Mouse (Mus musculus): ENCODE measurements around the gene Xpa.
A peak's percentile ranks its signal among the peaks of the same experiment; 100 is the strongest.

Xpa gene

GRCm38 (mm10) chr4:46146881-46147280, 49.2 kb downstream of the Xpa start:
- no peak for DNase-seq (ENCODE audit: extremely low spot score, low spot score)

DNA sequence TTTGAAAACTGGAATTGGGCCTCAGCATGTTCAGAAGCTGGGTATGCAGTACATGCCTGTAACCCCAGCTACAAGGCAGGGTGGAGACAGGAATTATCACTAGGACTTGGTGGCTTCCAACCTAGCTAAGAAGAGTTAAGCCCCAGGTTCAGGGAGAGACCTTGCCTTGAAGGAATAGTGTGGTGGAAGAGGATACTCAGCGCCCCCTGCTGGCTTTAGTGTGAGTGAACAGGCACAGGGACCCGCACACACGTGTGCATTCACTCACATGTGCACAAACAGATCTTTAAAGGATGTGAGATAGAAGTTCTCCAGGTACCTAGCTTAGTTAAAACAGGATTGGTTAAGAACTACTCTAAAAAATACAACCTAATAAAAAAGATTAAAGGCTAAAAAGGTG, 51.8 kb downstream of the Xpa start:
- no peak for DNase-seq (ENCODE audit: extremely low spot score, low spot score)

DNA sequence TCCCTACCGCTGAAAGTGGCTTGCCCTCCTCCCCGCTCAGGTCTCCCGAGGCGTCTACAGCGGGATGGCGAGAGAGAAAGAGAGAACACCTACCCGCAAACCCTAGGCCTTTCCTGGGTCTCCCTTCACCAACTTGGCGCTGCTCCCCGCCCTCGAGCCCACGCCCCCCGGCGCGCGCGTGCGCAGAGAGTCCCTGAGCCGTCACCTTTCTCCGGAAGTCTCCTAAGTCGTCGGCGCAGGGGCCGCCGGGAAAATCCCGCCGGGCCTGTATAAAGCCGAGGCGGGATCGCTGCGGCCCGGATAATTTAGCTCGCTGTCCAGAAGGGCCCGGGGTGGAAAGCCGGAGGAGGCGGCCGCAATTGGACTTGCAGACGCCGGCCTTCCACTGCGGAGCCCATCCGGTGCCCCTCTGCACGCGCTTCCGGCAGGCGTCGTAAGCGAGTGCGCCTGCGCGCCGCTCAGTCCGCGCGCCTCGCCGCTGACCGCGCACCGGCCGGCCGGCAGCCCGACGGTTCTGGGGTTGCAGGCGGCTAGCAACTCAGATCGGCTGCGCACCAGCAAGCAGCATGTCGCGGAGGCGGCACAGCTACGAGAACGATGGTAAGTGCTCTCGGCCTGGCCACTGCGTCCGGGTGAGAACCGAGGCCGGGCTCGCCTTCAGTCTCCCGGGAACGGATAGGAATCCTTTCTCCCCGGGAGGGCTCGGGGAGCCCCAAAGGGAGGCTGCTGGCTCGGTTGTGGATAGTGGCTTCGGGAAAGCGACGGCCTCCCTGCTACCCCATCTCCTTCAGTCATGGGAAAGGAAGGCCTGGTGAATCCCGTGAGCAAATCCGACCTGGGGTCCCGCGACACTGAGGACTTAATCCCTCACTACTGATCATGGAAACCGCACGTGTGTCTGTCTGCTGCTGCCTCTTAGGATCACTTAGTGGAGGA, 57.6 kb downstream of the Xpa start, which contains the start of the genes Ncbp1 and Tstd2:
TSS of gene Ncbp1 (plus strand) at position 327 of the 936 bp plus-strand sequence.
TSS of gene Tstd2 (minus strand) at position 408 of the 936 bp plus-strand sequence.
- DNase-seq (ENCODE audit: extremely low spot score, low spot score): peak; percentile 95

- DNase-seq (ENCODE audit: extremely low spot score, low spot score): no peak
Measured at GRCm38 (mm10) chr4:46137629-46138286, 58.4 kb downstream of the Xpa start.

DNA sequence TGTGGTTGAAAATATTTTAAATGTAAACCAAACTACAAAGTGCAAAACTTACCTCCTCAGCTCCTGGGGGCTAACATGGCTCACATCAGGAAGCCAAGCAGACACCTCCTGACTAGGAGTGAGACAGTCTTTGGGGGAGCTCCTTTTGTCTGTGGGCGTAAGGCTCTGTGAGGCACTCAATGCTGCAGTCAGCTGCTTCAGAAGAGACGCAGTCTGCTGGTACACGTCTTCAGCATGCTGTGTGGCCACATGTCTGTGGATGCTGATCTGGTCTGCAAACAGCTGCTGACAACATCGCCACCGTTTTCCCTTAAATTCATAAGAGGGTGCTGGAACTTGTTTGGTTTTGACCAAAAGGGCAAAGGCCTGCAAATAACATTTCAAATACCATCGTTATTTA, 64.3 kb downstream of the Xpa start:
- no peak for DNase-seq (ENCODE audit: extremely low spot score, low spot score)

- DNase-seq (ENCODE audit: extremely low spot score, low spot score): peak; percentile 60
Measured at GRCm38 (mm10) chr4:46130221-46130620, 65.9 kb downstream of the Xpa start.

DNA sequence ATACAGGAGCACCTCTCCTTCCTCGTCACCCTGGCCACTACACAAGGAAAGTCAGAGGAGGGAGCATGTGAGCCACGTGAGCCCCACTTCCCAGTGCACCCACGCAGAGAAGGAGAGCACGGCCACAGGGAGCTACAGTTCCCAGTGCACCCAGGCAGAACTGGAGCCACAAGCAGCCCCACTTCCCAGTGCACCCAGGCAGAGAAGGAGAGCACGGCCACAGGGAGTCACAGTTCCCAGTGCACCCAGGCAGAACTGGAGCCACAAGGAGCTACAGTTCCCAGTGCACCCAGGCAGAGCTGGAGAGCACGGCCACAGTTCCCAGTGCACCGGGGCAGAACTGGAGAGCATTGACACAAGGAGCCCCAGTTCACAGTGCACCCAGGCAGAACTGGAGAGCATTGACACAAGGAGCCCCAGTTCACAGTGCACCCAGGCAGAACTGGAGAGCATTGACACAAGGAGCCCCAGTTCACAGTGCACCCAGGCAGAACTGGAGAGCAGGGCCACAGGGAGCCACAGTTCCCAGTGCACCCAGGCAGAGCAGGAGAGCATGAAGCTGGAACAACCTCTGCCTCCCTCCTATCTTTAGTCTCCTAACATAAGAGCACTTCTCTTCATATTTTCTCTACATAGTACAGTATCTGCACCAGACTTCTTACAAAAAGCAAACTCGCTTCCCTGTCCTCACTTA, 66.7 kb downstream of the Xpa start:
- no peak for DNase-seq (ENCODE audit: extremely low spot score, low spot score)

DNA sequence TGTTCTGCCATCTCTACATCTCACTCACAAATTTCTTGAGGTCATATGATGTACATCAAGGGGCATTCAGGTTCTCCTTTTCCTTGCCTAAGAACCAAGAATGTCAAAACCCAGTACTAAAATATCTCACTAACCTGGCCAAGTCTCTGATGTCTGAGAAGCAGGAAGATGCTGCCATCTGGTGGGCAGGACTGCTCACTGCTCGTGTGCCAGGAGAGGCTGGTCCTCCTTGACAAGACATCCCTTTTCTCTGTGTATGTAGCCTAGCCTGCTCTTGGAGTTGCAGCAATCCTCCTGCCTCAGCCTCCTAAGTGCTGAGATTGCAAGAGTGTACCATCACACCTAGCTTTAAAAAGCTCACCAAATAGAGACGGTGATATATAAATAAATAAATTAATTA, 69.6 kb downstream of the Xpa start:
- DNase-seq (ENCODE audit: extremely low spot score, low spot score): peak; percentile 63

GRCm38 (mm10) chr4:46123358-46123757, 72.8 kb downstream of the Xpa start:
- no peak for DNase-seq (ENCODE audit: extremely low spot score, low spot score)

DNA sequence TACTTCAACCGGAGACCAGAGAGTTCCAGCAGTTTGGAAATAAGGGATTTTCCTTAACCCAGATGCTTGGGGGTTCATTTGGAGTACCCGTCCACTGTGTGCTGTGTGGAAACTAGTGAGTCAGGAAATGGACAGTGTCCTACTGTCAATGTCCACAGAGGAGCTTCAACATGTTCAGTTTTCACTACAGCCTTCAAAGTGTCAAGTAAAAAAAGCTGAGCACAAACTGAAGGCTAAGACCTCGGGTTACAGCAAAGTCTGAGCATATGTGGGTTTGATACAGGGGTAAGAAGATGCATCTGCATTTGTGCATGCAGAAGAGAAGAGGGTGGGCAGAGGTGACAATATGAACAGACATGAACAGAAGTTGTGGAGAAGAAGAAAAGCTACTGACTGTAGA, 75.3 kb downstream of the Xpa start:
- DNase-seq (ENCODE audit: extremely low spot score, low spot score): no peak

DNA sequence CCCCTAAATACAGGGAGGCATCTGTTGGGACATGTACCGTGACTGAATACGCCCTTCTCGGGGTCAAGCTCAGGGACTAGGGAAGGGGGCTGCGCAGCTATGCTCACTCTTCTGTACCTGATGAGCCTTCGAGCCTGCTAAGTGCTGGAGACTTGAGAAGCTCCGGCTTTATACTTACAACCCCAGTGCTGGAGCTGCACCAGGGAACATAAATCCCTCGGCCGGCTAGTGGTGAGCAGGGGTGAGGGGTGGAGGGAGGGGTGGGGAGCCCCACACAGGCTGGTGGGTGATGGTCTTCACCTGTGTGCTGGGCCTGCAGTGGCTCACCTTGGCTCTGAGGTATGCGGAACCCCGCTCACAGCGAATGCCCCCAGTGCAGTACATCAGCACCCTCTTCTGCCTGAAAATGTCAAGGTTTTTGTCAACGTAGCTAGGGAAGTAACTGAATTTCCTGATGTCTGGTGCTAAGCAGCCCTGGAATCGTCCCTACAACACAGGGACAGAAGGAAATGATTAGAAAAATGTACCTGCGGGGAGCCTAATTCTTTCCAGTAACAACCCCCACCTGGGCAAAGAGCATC, 76.5 kb downstream of the Xpa start:
- no peak for DNase-seq (ENCODE audit: extremely low spot score, low spot score)

DNA sequence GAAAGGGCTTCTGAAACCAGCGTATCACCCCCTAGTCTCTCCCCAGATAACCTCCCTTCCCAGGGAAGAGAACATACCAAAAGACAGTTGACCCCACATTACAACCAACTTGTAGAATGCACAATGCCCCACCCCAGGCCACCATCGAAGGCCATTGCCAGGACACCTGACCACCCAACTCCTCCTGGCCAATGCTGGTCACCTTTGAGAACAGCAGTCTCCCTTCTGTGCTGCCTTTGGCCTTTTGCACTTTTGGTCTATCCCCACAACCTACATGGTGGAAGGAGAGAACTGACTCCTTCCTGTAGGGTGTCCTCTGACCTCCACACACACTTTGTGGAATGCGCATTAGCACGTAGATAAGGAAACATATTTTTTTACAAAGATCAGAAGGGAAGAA, 78.6 kb downstream of the Xpa start:
- DNase-seq (ENCODE audit: extremely low spot score, low spot score): no peak

GRCm38 (mm10) chr4:46116544-46117175, 79.5 kb downstream of the Xpa start:
- DNase-seq (ENCODE audit: extremely low spot score, low spot score): no peak

- DNase-seq (ENCODE audit: extremely low spot score, low spot score): no peak
Measured at GRCm38 (mm10) chr4:46115308-46115707, 80.8 kb downstream of the Xpa start.

DNA sequence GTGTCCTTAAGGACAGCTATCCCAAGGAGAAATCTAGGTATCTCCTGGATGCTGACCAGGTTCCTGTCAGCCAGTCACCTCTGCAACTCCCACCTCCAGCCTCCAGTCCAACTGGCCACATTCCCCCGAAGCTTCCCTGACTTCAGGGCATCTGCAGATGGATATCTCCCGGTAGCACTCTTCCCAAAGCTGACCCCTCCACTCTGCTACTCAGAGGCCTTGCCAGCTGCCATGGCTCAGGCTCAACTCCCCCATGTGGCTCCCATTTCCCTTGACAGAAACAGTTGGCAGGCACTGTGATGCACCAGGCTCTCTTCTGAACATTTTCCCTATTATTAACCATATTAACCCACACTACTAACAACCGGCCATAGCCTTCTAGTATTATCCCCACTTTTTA, 84.8 kb downstream of the Xpa start:
- no peak for DNase-seq (ENCODE audit: extremely low spot score, low spot score)

DNA sequence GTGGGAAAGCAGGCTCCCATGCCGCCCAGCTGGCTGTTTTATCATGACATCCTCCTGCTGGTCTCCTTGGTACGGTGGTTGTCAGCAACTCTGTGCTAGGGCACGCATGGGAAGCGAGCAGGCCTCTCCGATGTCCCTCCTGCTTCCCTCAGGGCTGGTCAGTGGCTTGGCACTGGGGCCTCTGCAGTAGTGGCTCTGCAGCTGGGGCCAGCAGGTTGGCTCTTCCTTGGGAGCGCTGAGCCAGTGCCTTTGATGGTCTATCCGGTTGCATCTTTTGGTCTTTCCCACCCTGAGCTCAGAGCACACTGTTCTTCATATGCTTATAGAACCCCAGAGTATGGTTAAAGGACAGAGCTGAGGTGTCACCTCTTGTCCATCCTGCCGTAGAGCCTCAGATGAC, 86.0 kb downstream of the Xpa start:
- no peak for DNase-seq (ENCODE audit: extremely low spot score, low spot score)

Data from neural tube, embryonic 10.5 days (tissue).